Mouse (Mus musculus) myocyte (in vitro differentiated cells): ENCODE data around the gene Ruvbl2. TPM values are rescaled to one million over a fixed set of nuclear protein-coding genes. Genes with fewer than 3 reads are reported as not detected.
A peak's percentile ranks its signal among the peaks of the same experiment; 100 is the strongest.

ENCODE experiments used
- H3K27me3 ChIP-seq: one replicate; pipeline ENCODE4 v1.6.1; 2011; ENCODE audit not compliant: control insufficient read depth, insufficient read depth, insufficient read length
- H3K36me3 ChIP-seq: one replicate; pipeline ENCODE4 v1.6.1; 2011; ENCODE audit not compliant: control insufficient read depth, insufficient read depth
- H3K4me2 ChIP-seq: one replicate; pipeline ENCODE4 v1.6.1; 2011; ENCODE audit warnings: low read depth, control low read depth
- H3K4me3 ChIP-seq: one replicate; pipeline ENCODE4 v1.5.1; 2011; ENCODE audit warnings: mild to moderate bottlenecking, control low read depth, moderate library complexity
- H3K79me2 ChIP-seq: one replicate; pipeline ENCODE4 v1.6.1; 2011; ENCODE audit not compliant: control insufficient read depth, insufficient read depth
- H3ac ChIP-seq: one replicate; pipeline ENCODE4 v1.6.1; 2011; ENCODE audit not compliant: control insufficient read depth, insufficient read length
- CEBPB ChIP-seq: IDR thresholded peaks from 2 replicates; pipeline ENCODE4 v1.6.1; 2011; ENCODE audit warnings: mild to moderate bottlenecking, moderate library complexity; ENCODE audit not compliant: poor library complexity, insufficient read depth, severe bottlenecking
- E2F4 ChIP-seq: IDR thresholded peaks from one replicate; pipeline ENCODE4 v1.6.1; 2011; ENCODE audit warnings: mild to moderate bottlenecking, control low read depth, moderate library complexity; ENCODE audit not compliant: insufficient read depth
- MAX ChIP-seq: IDR thresholded peaks from one replicate; pipeline ENCODE4 v1.6.1; 2011; ENCODE audit warnings: low read depth, mild to moderate bottlenecking, control low read depth
- MYOD1 ChIP-seq, 3 experiments: IDR thresholded peaks; one replicate each; pipeline ENCODE4 v1.6.1; 2011; ENCODE audit warnings: control low read depth in 2 of 3, low read depth in 2 of 3, mild to moderate bottlenecking in 2 of 3, moderate library complexity in 1 of 3; ENCODE audit not compliant: insufficient read length in 2 of 3, control insufficient read depth in 1 of 3
- MYOG ChIP-seq, 3 experiments: IDR thresholded peaks; one replicate each; pipeline ENCODE4 v1.6.1; 2011; ENCODE audit warnings: control low read depth in 2 of 3, low read depth in 2 of 3, mild to moderate bottlenecking in 2 of 3; ENCODE audit not compliant: insufficient read length in 2 of 3, control insufficient read depth in 1 of 3, insufficient read depth in 1 of 3
- POLR2A ChIP-seq: IDR thresholded peaks from one replicate; pipeline ENCODE4 v1.6.1; 2011; ENCODE audit warnings: low read depth, mild to moderate bottlenecking, control low read depth, moderate library complexity; ENCODE audit not compliant: insufficient read length
- POLR2AphosphoS2 ChIP-seq: IDR thresholded peaks from one replicate; pipeline ENCODE4 v1.6.1; 2011; ENCODE audit warnings: low read depth, control low read depth; ENCODE audit not compliant: insufficient read length
- REST ChIP-seq: IDR thresholded peaks from one replicate; pipeline ENCODE4 v1.6.1; 2011; ENCODE audit warnings: mild to moderate bottlenecking, control low read depth, moderate library complexity; ENCODE audit not compliant: insufficient read depth, insufficient read length
- SRF ChIP-seq: IDR thresholded peaks from one replicate; pipeline ENCODE4 v1.6.1; 2011; ENCODE audit warnings: low read depth; ENCODE audit not compliant: control insufficient read depth, insufficient read length
- TCF12 ChIP-seq: IDR thresholded peaks from one replicate; pipeline ENCODE4 v1.6.1; 2011; ENCODE audit warnings: mild to moderate bottlenecking, control low read depth; ENCODE audit not compliant: poor library complexity, insufficient read depth, severe bottlenecking
- TCF3 ChIP-seq: IDR thresholded peaks from one replicate; pipeline ENCODE4 v1.6.1; 2011; ENCODE audit warnings: low read depth, control low read depth; ENCODE audit not compliant: insufficient read length
- USF1 ChIP-seq: IDR thresholded peaks from one replicate; pipeline ENCODE4 v1.6.1; 2011; ENCODE audit warnings: low read depth, mild to moderate bottlenecking, control low read depth, moderate library complexity
- polyA plus RNA-seq: library from polyadenylated mRNA; unstranded; fragments of >200 nt; fragmentation: generic; extraction: Trizol; gene quantifications from one replicate; pipeline ENCODE4 v1.2.1, GENCODE M21; 2012; ENCODE audit warnings: missing spikeins

Ruvbl2 gene
- polyA plus RNA-seq, 1 experiment, result 118 TPM

DNA sequence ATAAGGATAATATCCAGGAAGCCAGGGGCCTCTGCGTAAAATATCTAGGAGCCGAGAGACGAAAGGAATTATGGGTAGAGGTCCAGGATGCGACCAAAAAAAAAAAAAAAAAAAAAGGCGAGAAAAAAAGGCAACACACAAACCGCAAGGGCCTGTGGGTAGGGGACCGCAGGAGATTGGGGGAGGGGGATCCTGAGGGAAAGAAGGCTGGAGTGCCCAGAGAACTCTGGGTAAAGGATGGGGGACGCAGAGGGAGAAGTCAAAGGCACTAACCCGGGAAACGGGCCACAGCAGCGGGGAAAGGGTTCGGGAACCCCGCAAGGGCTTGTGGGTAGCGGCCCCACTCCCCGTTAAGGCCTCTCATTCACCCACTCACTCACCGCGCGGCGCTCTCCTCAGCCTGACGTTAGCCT is 42.8 kb downstream of the Ruvbl2 start:
- no peaks in the 10 kb centered on the region for H3K27me3 ChIP-seq
- H3K79me2 ChIP-seq, result peaks cover 50% of the 10 kb centered on the region
- H3K4me3 ChIP-seq, result peak overlapping the region; percentile 98
- H3K36me3 ChIP-seq, result peaks cover 29% of the 10 kb centered on the region
- no peak for TF ChIP-seq USF1
- peak overlapping the region; percentile 26 for H3ac ChIP-seq
- peak overlapping the region; percentile 94 for H3K4me2 ChIP-seq

DNA sequence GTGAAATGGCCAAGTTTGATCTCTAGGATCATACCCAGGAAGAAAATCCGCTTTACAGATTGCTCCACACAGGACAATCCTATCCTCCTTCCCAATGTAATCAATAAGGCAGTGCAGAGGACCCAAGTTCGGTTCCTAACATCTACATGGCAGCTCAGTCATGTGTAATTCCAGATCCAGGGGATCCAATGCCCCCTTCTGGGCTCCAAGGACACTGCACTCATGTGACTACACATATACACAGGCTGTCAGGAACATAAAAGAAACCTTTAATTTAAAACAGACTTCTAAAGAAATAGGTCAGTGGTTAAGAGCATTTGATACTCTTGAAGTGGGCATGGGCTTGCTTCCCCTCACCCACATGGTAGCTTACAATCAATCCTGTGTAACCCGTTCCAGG is 51.8 kb downstream of the Ruvbl2 start:
- peaks cover 75% of the 10 kb centered on the region for H3K36me3 ChIP-seq
- no peak overlapping the region for H3ac ChIP-seq
- no peaks in the 10 kb centered on the region for H3K27me3 ChIP-seq
- peaks cover 37% of the 10 kb centered on the region for H3K79me2 ChIP-seq
- no peak for TF ChIP-seq POLR2A
- H3K4me2 ChIP-seq, result no peak overlapping the region
- no peak overlapping the region for H3K4me3 ChIP-seq

DNA sequence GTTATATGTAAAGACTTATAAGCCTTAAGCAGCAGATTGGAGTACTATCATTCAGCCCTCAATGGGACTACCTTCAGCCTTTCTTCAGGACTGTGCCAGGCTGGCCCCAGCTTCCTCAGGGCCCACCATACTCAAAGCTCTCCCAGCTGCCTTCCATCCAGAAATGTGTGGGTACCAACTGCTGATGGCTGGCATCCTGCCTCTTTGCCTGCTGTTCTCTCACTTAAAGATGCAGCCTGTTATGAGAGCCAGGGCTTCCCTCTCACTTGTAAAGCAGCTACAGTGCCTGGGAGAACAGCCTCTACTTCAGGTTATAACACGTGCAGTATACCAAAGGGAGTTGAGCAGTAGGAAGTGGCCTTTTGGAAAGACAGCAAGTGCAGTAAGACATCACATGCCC is 61.8 kb downstream of the Ruvbl2 start:
- no peaks in the 10 kb centered on the region for H3K79me2 ChIP-seq
- no peak overlapping the region for H3ac ChIP-seq
- TF ChIP-seq USF1 (no peak), TCF3 (no peak), REST (no peak), TCF12 (no peak), POLR2A (no peak), SRF (no peak), E2F4 (no peak), MAX (no peak), MYOG (IDR thresholded peaks at IDR 0.05; ENCODE audit: control insufficient read depth in 1 of 3, insufficient read depth in 1 of 3, insufficient read length in 2 of 3, low read depth in 2 of 3) (no peak)
- no peak overlapping the region for H3K4me2 ChIP-seq
- H3K27me3 ChIP-seq, result no peaks in the 10 kb centered on the region
- H3K36me3 ChIP-seq, result peaks cover 45% of the 10 kb centered on the region
- H3K4me3 ChIP-seq, result no peak overlapping the region

DNA sequence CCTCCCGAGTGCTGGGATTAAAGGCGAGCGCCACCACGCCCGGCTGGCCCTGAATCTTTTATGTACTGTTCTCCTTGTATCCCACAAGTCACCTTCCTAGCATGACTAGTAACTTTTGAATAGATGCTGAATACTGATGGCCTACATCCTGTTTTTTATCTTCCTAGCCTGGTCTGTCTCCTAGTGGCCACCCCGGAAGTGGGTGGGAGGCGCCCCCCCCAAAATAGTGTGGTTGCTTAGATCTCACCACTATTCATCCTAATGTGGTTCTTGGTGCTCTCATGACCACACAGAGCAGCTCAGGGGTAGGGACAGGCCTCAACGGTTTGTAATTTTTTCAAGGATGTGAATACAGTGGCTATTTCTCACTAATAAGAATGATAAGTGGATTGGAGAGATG is 63.3 kb downstream of the Ruvbl2 start:
- no peak overlapping the region for H3K4me3 ChIP-seq
- TF ChIP-seq MYOG (IDR thresholded peaks at IDR 0.05; ENCODE audit: control insufficient read depth in 1 of 3, insufficient read depth in 1 of 3, insufficient read length in 2 of 3, low read depth in 2 of 3) (no peak), POLR2AphosphoS2 (no peak), E2F4 (no peak), SRF (no peak), MAX (no peak), CEBPB (no peak), USF1 (no peak), TCF12 (no peak), POLR2A (no peak), TCF3 (no peak), MYOD1 (IDR thresholded peaks at IDR 0.05; ENCODE audit: control insufficient read depth in 1 of 3, insufficient read length in 2 of 3, low read depth in 2 of 3) (no peak), REST (no peak)
- no peaks in the 10 kb centered on the region for H3K27me3 ChIP-seq
- H3K79me2 ChIP-seq, result no peaks in the 10 kb centered on the region
- no peak overlapping the region for H3K4me2 ChIP-seq
- no peak overlapping the region for H3ac ChIP-seq
- H3K36me3 ChIP-seq, result peaks cover 34% of the 10 kb centered on the region

DNA sequence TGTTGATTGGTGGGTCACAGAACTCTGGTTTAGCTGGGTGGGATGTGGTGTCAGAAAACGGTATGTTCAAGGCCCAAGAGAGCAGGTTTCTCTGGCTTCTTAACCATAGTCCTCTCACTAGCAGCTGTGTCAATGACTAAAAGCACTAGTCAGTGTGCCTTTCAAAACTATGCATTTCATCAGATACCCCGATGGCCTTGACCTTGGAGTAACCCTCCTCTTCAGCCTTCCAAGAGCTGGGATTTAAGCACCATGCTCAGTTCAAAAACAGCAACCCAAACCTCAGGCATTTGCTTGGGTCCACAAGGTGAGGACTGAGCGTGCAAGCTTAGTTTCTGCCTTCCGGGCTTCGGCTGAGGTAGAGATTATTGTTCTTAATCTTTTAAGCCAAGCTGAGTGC is 65.5 kb downstream of the Ruvbl2 start:
- Histone ChIP-seq H3K79me2 (no peaks in the 10 kb centered on the region), H3K4me3 (no peak overlapping the region), H3K27me3 (no peaks in the 10 kb centered on the region), H3ac (no peak overlapping the region), H3K36me3 (peaks cover 20% of the 10 kb centered on the region), H3K4me2 (no peak overlapping the region)
- TF ChIP-seq TCF3 (no peak), POLR2A (no peak), POLR2AphosphoS2 (peak; percentile 56)

Other genes with a start within 250 kb of the Ruvbl2 start
- 2.2 TPM for gene Ccdc155, start 233.2 kb downstream of the Ruvbl2 start, polyA plus RNA-seq
- 0.08 TPM for gene Dkkl1, start 225.9 kb downstream of the Ruvbl2 start, polyA plus RNA-seq
- gene Tead2, start 222.3 kb downstream of the Ruvbl2 start, polyA plus RNA-seq, result 93.3 TPM
- gene Cd37, start 199.0 kb downstream of the Ruvbl2 start, polyA plus RNA-seq, result 0.18 TPM
- not detected for gene Slc6a16, start 197.0 kb downstream of the Ruvbl2 start, polyA plus RNA-seq
- not detected for gene Slc6a21, start 160.6 kb downstream of the Ruvbl2 start, polyA plus RNA-seq
- gene Trpm4, start 104.3 kb downstream of the Ruvbl2 start, polyA plus RNA-seq, result 27.3 TPM
- gene Hrc, start 102.8 kb downstream of the Ruvbl2 start, polyA plus RNA-seq, result 173 TPM
- gene Ppfia3, start 71.1 kb downstream of the Ruvbl2 start, polyA plus RNA-seq, result 6.6 TPM
- gene Lin7b, start 67.5 kb downstream of the Ruvbl2 start, polyA plus RNA-seq, result 2.4 TPM
- gene Snrnp70, start 42.4 kb downstream of the Ruvbl2 start, polyA plus RNA-seq, result 189 TPM
- gene Kcna7, start 32.4 kb downstream of the Ruvbl2 start, polyA plus RNA-seq, result 0.65 TPM
- gene Ntf5, start 24.4 kb downstream of the Ruvbl2 start, polyA plus RNA-seq, result 1.9 TPM
- 0.07 TPM for gene Lhb, start 17.3 kb downstream of the Ruvbl2 start, polyA plus RNA-seq
- gene Gys1, start 3.3 kb downstream of the Ruvbl2 start, polyA plus RNA-seq, result 125 TPM
- 2,413 TPM for gene Ftl1, start 21.8 kb upstream of the Ruvbl2 start, polyA plus RNA-seq
- 249 TPM for gene Bax, start 28.8 kb upstream of the Ruvbl2 start, polyA plus RNA-seq
- 0.06 TPM for gene Tulp2, start 43.8 kb upstream of the Ruvbl2 start, polyA plus RNA-seq
- gene Gm45808, start 48.7 kb upstream of the Ruvbl2 start, polyA plus RNA-seq, result not detected
- 0.13 TPM for gene Dhdh, start 50.7 kb upstream of the Ruvbl2 start, polyA plus RNA-seq
- gene Nucb1, start 72.3 kb upstream of the Ruvbl2 start, polyA plus RNA-seq, result 135 TPM
- gene Ppp1r15a, start 88.2 kb upstream of the Ruvbl2 start, polyA plus RNA-seq, result 306 TPM
- gene Plekha4, start 88.2 kb upstream of the Ruvbl2 start, polyA plus RNA-seq, result 2.6 TPM
- 1.9 TPM for gene Hsd17b14, start 116.8 kb upstream of the Ruvbl2 start, polyA plus RNA-seq
- gene Bcat2, start 132.1 kb upstream of the Ruvbl2 start, polyA plus RNA-seq, result 54.1 TPM
- 486 TPM for gene Fgf21, start 177.4 kb upstream of the Ruvbl2 start, polyA plus RNA-seq
- gene Fut1, start 179.2 kb upstream of the Ruvbl2 start, polyA plus RNA-seq, result 3.8 TPM
- gene Izumo1, start 183.7 kb upstream of the Ruvbl2 start, polyA plus RNA-seq, result not detected
- 0.40 TPM for gene Rasip1, start 189.4 kb upstream of the Ruvbl2 start, polyA plus RNA-seq
- 12.5 TPM for gene Mamstr, start 201.9 kb upstream of the Ruvbl2 start, polyA plus RNA-seq
- 0.41 TPM for gene Fut2, start 228.3 kb upstream of the Ruvbl2 start, polyA plus RNA-seq
- 3.6 TPM for gene Ntn5, start 245.9 kb upstream of the Ruvbl2 start, polyA plus RNA-seq